Mouse (Mus musculus): ENCODE measurements around the gene Fnip2. TPM values are rescaled to one million over a fixed set of nuclear protein-coding genes. Genes with fewer than 3 reads are reported as not detected.

Gene Fnip2
- total and polyA plus RNA-seq, 3 experiments = 4.2 to 28.1 (median 12.2) TPM

DNA sequence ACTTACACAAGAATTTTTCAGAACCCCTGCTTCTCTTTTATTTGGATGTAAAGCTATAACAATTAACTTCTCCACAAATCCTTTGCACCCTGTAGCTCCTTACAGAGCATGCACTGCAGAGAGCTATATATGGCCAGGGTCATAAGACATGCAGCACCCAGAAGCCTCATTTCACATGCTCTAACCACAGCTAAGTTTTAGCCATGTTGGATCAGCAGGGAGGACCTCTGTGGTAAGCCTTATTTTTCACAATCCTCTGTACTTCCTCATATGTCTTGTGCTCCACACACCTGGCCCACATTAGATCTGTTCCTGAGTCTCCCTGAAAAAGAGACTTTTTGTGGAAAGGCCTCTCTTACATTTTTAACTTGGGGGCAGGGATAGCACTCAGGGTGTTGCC, 27.9 kb downstream of the Fnip2 start:
- Histone ChIP-seq H3K9ac (ENCODE audit: low read depth, low read length) (no peak overlapping the region), H3K4me1 (ENCODE audit: control insufficient read depth, insufficient read depth, low read length) (peaks cover 7% of the 10 kb centered on the region), H3K27ac (no peak overlapping the region), H3K27me3 (ENCODE audit: control insufficient read depth, insufficient read depth, low read length) (no peaks in the 10 kb centered on the region), H3K4me3 (no peak overlapping the region), H3K36me3 (ENCODE audit: control insufficient read depth, insufficient read depth, low read length) (no peaks in the 10 kb centered on the region), H3K79me2 (replicated peaks; ENCODE audit: control insufficient read depth, insufficient read depth, low read length) (0 out of 2 replicates have a peak, but pooled peaks cover 6% of the 10 kb centered on the region)
- no peak for DNase-seq
- intact Hi-C loops (cut with DNase I) = no loop called here
- no peak for TF ChIP-seq POLR2A (IDR thresholded peaks at IDR 0.05; ENCODE audit: insufficient read depth, low read depth, low read length)
- TF ChIP-seq CTCF (IDR thresholded peaks at IDR 0.05) = no peak
- no peak for TF ChIP-seq EP300 (IDR thresholded peaks at IDR 0.05; ENCODE audit: insufficient read depth, low read depth, low read length)

DNA sequence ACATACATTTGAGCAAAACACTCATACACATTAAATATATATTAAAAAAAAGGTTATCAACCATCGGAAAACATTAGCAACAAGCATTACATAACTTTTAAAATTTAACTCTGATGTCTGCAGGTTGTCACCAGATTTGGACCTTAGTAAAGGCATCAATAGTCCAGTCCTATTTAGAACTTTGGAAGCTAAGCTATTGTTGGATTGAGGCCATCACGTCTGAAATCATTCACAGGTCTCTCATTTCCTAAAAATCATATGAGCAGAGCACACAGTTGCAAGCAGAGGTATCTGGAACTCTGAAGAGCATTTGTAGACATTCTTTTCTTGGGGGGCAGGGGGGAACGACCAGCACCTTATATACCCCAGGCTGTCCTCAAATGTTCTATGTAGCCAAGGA, 28.5 kb downstream of the Fnip2 start:
- TF ChIP-seq EP300 (IDR thresholded peaks at IDR 0.05; ENCODE audit: insufficient read depth, low read depth, low read length) (no peak), CTCF (IDR thresholded peaks at IDR 0.05) (no peak), POLR2A (IDR thresholded peaks at IDR 0.05; ENCODE audit: insufficient read depth, low read depth, low read length) (no peak)
- intact Hi-C loops (cut with DNase I) = no loop called here
- no peaks in the 10 kb centered on the region for H3K27me3 ChIP-seq (ENCODE audit: control insufficient read depth, insufficient read depth, low read length)
- peaks cover 7% of the 10 kb centered on the region for H3K4me1 ChIP-seq (ENCODE audit: control insufficient read depth, insufficient read depth, low read length)
- no peak for DNase-seq
- 74% methylated on average over 3 of the region's 3 CpGs for WGBS
- no peak overlapping the region for H3K27ac ChIP-seq
- H3K79me2 ChIP-seq (replicated peaks; ENCODE audit: control insufficient read depth, insufficient read depth, low read length) = 0 out of 2 replicates have a peak, but pooled peaks cover 6% of the 10 kb centered on the region
- H3K36me3 ChIP-seq (ENCODE audit: control insufficient read depth, insufficient read depth, low read length) = no peaks in the 10 kb centered on the region
- no peak overlapping the region for H3K4me3 ChIP-seq
- H3K9ac ChIP-seq (ENCODE audit: low read depth, low read length) = no peak overlapping the region

DNA sequence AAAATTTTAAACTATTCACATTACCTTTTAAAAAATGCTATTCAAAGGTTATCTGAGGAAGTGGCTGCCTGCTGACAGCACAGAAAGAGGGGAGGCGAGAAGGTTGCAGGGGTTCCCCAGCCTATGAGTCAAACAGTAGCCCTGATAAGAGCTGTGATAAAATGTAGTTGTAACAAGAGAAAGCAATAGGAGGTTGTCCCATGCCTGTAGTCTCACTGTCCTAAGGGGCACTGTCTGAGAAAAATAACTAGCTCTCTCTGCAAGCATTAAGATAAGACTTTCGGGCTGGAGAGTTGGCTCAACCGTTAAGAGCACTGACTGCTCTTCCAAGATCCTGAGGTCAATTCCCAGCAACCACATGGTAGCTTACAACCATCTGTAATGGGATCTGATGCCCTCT, 29.3 kb downstream of the Fnip2 start:
- Histone ChIP-seq H3K9ac (ENCODE audit: low read depth, low read length) (no peak overlapping the region), H3K27me3 (ENCODE audit: control insufficient read depth, insufficient read depth, low read length) (no peaks in the 10 kb centered on the region), H3K4me3 (no peak overlapping the region), H3K79me2 (replicated peaks; ENCODE audit: control insufficient read depth, insufficient read depth, low read length) (0 out of 2 replicates have a peak, but pooled peaks cover 4% of the 10 kb centered on the region), H3K4me1 (ENCODE audit: control insufficient read depth, insufficient read depth, low read length) (peaks cover 7% of the 10 kb centered on the region), H3K36me3 (ENCODE audit: control insufficient read depth, insufficient read depth, low read length) (no peaks in the 10 kb centered on the region), H3K27ac (no peak overlapping the region)
- DNase-seq = no peak
- 51% methylated on average over 3 of the region's 3 CpGs for WGBS
- intact Hi-C loops (cut with DNase I) = no loop called here
- TF ChIP-seq POLR2A (IDR thresholded peaks at IDR 0.05; ENCODE audit: insufficient read depth, low read depth, low read length) = no peak
- TF ChIP-seq EP300 (IDR thresholded peaks at IDR 0.05; ENCODE audit: insufficient read depth, low read depth, low read length) = no peak

DNA sequence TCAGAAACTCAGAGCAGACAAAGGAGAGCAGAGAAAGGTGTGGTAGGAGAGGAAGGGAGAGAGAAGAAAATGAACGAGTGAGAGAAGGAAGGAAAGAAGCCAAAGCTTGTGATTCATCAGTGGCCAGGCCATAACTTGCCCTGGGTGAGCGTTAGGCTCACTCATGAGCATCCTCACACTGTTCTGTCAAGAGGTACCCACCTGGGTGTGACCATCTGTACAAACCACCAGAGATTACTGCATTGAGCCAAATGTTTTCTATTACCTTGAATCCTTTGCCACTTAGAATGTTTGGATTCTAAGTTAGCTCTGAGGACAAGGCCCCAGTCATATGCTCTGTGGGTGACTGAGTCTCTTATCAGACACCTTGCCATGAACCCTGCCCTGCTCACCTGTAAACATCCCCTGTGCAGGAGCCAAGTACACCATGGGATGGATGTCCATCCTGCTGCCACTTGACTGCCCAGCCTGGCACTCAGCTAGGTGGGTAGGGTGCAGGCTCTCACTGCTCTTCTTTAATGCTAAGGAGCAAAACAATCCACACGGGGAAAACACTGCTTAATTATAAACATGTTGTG, 29.9 kb downstream of the Fnip2 start:
- H3K27me3 ChIP-seq (ENCODE audit: control insufficient read depth, insufficient read depth, low read length) = no peaks in the 10 kb centered on the region
- TF ChIP-seq EP300 (IDR thresholded peaks at IDR 0.05; ENCODE audit: insufficient read depth, low read depth, low read length) (no peak), CTCF (IDR thresholded peaks at IDR 0.05) (no peak), POLR2A (IDR thresholded peaks at IDR 0.05; ENCODE audit: insufficient read depth, low read depth, low read length) (no peak)
- H3K9ac ChIP-seq (ENCODE audit: low read depth, low read length) = no peak overlapping the region
- intact Hi-C loops (cut with DNase I) = no loop called here
- no peak for DNase-seq
- no peak overlapping the region for H3K4me3 ChIP-seq
- H3K27ac ChIP-seq = peak overlapping the region; percentile 15; the same call in 1 of the 2 replicates
- peaks cover 7% of the 10 kb centered on the region for H3K4me1 ChIP-seq (ENCODE audit: control insufficient read depth, insufficient read depth, low read length)
- WGBS = 61% methylated on average over 3 of the region's 3 CpGs
- H3K36me3 ChIP-seq (ENCODE audit: control insufficient read depth, insufficient read depth, low read length) = no peaks in the 10 kb centered on the region
- H3K79me2 ChIP-seq (replicated peaks; ENCODE audit: control insufficient read depth, insufficient read depth, low read length) = 0 out of 2 replicates have a peak, but pooled peaks cover 4% of the 10 kb centered on the region

DNA sequence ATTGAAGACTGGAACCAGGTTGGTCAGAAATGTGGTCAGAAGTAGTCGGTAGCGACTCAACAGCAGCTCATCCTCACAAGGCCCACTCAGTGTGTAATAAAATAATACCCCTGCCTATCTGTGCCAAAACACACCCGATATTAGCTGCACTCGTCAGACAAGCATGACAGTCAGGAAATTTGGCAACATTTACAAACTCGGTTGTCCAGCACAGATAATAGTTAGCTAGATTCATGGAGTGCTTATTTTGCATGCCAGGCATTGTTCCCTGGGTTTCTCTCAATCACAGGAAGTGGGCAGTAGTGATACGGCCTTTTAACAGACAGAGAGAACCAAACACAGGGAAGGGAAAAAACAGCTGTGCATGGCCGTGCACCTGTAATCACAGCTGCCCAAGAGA, 30.6 kb downstream of the Fnip2 start:
- Histone ChIP-seq H3K4me3 (no peak overlapping the region), H3K27ac (peak overlapping the region; percentile 40; the same call in 1 of the 2 replicates), H3K27me3 (ENCODE audit: control insufficient read depth, insufficient read depth, low read length) (no peaks in the 10 kb centered on the region), H3K4me1 (ENCODE audit: control insufficient read depth, insufficient read depth, low read length) (peaks cover 9% of the 10 kb centered on the region), H3K9ac (ENCODE audit: low read depth, low read length) (no peak overlapping the region), H3K79me2 (replicated peaks; ENCODE audit: control insufficient read depth, insufficient read depth, low read length) (0 out of 2 replicates have a peak, but pooled peaks cover 4% of the 10 kb centered on the region), H3K36me3 (ENCODE audit: control insufficient read depth, insufficient read depth, low read length) (no peaks in the 10 kb centered on the region; the same call in 1 of the 2 replicates)
- no peak for DNase-seq
- WGBS = 25% methylated on average over 7 of the region's 7 CpGs
- TF ChIP-seq CTCF (IDR thresholded peaks at IDR 0.05) (no peak), POLR2A (IDR thresholded peaks at IDR 0.05; ENCODE audit: insufficient read depth, low read depth, low read length) (no peak), EP300 (IDR thresholded peaks at IDR 0.05; ENCODE audit: insufficient read depth, low read depth, low read length) (no peak)
- intact Hi-C loops (cut with DNase I) = no loop called here

- peaks cover 20% of the 10 kb centered on the region for H3K4me1 ChIP-seq (ENCODE audit: control insufficient read depth, insufficient read depth, low read length)
- H3K79me2 ChIP-seq (replicated peaks; ENCODE audit: control insufficient read depth, insufficient read depth, low read length) = peaks cover 6% of the 10 kb centered on the region; the same call in 1 of the 2 replicates
- H3K9ac ChIP-seq (ENCODE audit: low read depth, low read length) = peak overlapping the region; percentile 24
- peak overlapping the region; percentile 77 for H3K27ac ChIP-seq
- H3K27me3 ChIP-seq (ENCODE audit: control insufficient read depth, insufficient read depth, low read length) = no peaks in the 10 kb centered on the region
- 23% methylated on average over 9 of the region's 9 CpGs for WGBS
- TF ChIP-seq POLR2A (IDR thresholded peaks at IDR 0.05; ENCODE audit: insufficient read depth, low read depth, low read length) = peak; percentile 61; the same call in 1 of the 2 replicates
- peak; percentile 88 for TF ChIP-seq EP300 (IDR thresholded peaks at IDR 0.05; ENCODE audit: insufficient read depth, low read depth, low read length)
- TF ChIP-seq CTCF (IDR thresholded peaks at IDR 0.05) = no peak
- intact Hi-C loops (cut with DNase I) = loop anchor here (5.0 kb wide), 1 partner anchor 36 kb away; the partner anchor contains the start of gene Fnip2
- H3K4me3 ChIP-seq = peak overlapping the region; percentile 43
- H3K36me3 ChIP-seq (ENCODE audit: control insufficient read depth, insufficient read depth, low read length) = peaks cover 2% of the 10 kb centered on the region; the same call in 1 of the 2 replicates
- peak; percentile 57 to 68 for DNase-seq
Measured at GRCm38 (mm10) chr3:79531581-79532271, 35.9 kb downstream of the Fnip2 start.
